Mouse (Mus musculus): Measurements from ENCODE around the gene Crip1. TPM values are rescaled to one million over a fixed set of nuclear protein-coding genes. Genes with fewer than 3 reads are reported as not detected.

The Crip1 gene
- total RNA-seq, 2 experiments from 2014 or later: 12.7 to 13.0 TPM

Other genes with a start within 250 kb of the Crip1 start
- 10 to 100 TPM; 60.2 to 61.2 TPM for gene Jag2, start 216.5 kb upstream of the Crip1 start, total RNA-seq (2021)
- gene Nudt14, start 204.2 kb upstream of the Crip1 start, total RNA-seq (2021): 10 to 100 TPM in 1 of 2 experiments, 1 to 10 TPM in 1; 9.5 to 11.0 TPM
- gene Btbd6, start 169.8 kb upstream of the Crip1 start, total RNA-seq (2021): 10 to 100 TPM; 54.4 to 55.9 TPM
- 10 to 100 TPM; 49.0 to 51.1 TPM for gene Brf1, start 145.6 kb upstream of the Crip1 start, total RNA-seq (2021)
- gene Pacs2, start 131.8 kb upstream of the Crip1 start, total RNA-seq (2021): 10 to 100 TPM; 86.6 to 97.6 TPM
- under 1 TPM in 1 of 2 experiments, not detected in 1; 0.31 TPM for gene Tex22, start 71.8 kb upstream of the Crip1 start, total RNA-seq (2021)
- 10 to 100 TPM; 92.7 to 95.9 TPM for gene Mta1, start 48.0 kb upstream of the Crip1 start, total RNA-seq (2021)
- 100 to 1,000 TPM; 199 to 200 TPM for gene Crip2, start 6.1 kb upstream of the Crip1 start, total RNA-seq (2021)
- 1 to 10 TPM; 1.7 to 1.8 TPM for gene Tedc1, start 10.1 kb downstream of the Crip1 start, total RNA-seq (2021)
- 10 to 100 TPM; 28.3 to 35.6 TPM for gene Tmem121, start 39.6 kb downstream of the Crip1 start, total RNA-seq (2021)